Mouse (Mus musculus) layer of hippocampus, adult 9-11 months (tissue): ENCODE data around the gene Plscr5.
"Not testable (repeated sequence)": the region's sequence is repeated elsewhere in the genome, so short reads cannot be mapped to it uniquely, and the experiment has no call there.

Experiments used
- DNase-seq: peaks from one replicate; pipeline ENCODE4 v3.0.0; 2022

Gene Plscr5

DNA sequence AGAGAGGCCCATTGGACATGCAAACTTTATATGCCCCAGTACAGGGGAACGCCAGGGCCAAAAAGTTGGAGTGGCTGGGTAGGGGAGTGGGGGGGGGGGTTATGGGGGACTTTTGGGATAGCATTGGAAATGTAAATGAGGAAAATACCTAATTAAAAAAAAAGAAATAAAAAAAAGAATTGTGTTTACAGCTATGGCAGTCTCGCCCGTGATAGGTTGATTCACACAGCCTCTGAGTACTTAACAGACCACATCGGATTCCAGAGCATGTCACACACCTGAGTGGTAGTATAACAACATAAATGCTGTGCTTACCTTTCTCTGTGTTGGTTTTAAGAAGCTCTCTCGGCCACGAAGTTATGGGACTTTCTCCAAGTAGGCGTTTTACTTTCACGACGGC, at the start of gene Plscr5:
Gene Plscr5 (plus strand): TSS at position 301 of the 400 bp plus-strand sequence.
- DNase-seq = not testable (repeated sequence)

DNA sequence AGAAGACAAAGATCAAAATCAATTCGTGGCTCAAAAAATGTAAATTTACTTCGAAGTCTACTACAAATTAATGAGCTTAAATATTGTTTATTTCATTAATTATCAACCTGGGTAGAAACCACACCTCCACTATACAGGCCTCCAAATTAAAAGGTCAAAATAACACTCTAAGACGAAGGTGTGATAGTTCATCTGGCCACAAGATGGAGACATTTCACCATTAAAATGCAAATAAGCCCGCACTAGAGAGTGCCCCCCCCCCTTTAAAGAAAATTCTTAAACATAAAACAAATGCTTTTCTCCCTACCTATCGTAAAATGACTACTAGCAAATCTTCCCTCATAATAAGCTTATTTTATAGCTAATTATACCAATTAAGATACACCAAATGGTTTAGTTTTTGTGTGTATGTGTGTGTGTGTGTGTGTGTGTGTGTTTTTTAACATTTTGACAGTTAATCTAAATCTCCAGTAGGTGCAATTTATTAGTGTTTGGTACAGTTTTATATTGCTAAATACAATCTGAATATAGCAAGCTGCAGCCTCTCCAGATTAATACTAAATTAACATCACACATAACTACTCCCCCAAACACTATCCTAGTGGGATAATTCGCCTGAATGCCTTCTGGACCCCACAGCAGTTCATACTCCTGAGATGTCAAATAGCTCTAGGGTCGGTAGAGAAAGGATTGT, 45.0 kb upstream of the Plscr5 start:
- DNase-seq = no peak

DNA sequence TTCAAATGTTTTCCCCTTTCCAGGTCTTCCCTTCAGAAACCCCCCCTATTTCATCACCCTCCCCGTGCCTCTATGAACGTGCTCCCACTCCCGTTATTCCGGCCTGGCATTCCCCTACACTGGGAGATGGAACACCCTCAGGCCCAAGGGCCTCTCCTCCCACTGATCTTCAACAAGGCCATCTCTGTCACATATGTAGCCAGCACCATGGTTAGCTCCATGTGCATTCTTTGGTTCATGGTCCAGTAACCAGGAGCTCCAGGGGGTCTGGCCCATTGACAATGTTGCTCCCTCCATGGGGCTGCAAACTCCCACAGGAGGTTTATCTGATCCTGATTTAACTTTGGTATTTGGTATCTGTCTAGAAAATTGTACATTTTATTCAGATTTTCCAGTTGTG, 30.5 kb upstream of the Plscr5 start:
- no peak for DNase-seq

DNA sequence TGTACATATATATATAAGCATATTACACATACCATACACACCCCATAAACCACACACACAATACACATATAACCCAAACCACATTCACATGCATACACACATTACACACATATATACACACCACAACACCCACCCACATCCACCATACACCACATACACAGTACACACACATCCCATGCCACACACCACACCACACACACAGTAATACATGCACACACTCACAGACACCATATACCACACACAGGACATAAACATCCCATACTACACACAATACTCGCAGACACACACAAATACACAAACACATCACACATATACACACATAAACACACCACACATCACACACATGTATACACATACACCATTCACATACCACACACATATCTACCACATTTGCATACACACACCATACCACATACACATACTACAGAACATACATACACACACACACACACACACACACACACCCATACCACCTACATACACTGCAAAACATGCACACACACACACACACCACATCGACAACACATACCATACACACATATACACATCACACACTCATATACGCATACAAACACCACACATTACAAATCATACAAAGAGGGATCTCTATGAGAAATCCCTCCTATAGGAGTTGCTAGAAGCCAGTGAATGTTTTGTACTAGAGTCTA, 19.3 kb upstream of the Plscr5 start:
- no peak for DNase-seq

DNA sequence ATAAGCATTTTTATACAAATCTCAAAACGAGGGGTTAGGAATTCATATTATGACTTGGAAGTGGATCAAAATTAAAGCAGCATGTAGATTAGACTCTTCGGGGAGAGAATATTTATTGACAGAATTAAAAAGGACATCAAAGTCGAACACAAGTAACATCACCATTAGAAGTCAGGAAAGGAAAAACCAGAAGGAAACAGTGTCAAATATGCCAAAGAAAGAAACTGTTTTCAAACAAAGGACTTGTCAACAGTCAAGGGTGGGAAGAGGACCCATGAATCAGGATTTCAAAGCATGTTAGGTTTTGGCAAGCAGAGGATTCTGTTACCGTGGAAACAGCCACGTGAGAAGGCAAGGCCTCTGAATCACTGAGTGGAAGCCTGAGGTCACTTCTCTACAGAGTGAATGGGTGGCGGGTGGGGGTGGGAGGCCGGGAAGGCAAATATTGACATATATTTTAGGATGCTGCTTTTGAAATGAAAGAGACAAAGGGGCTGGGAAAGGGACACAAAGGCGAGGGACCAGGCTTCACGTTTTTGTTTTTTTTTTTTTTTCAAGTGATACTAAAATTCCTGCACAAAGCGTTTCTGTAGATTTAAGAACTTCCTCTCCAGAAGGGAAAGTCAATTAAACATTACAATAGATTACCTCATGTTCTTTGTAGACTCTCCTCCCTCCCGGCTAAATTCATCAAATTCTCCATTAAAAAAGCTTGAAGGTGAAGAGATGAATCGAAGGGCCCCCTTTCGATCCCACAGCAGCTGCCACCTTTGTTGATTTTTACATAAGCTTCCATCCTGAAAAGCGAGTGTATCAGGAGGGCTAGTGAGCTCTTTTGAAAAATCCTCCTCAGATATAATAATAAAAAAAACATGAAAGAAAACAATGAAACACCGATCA, 18.3 kb upstream of the Plscr5 start:
- peak; percentile 48 for DNase-seq

DNA sequence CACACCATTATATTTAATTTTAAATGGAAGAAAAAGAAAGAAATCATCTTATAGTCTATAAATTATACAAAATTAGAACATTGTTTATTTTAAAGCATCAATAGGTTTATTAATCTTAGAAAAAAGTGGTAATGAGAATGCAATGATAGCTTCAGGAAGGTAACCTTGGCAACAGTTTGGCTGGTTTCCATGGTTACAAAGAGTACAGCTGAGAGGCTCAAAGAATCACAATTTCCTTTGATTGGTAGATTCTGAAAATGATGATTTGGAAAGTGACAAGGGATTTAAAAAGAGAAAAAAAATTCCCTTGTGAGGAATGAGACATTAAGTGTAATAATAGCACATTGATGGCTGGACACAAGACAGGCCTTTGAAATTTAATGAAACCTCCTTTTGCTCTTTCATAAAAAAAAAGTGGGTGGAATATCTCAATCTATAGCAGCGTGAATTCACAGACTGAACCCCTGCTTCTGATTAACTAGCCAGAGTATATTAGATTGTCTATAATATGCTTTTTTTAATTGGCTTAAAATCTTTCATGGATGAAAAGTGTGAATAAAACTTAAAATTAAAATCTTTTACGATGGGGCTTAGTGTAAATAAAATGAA, 13.8 kb upstream of the Plscr5 start:
- peak; percentile 27 for DNase-seq

DNA sequence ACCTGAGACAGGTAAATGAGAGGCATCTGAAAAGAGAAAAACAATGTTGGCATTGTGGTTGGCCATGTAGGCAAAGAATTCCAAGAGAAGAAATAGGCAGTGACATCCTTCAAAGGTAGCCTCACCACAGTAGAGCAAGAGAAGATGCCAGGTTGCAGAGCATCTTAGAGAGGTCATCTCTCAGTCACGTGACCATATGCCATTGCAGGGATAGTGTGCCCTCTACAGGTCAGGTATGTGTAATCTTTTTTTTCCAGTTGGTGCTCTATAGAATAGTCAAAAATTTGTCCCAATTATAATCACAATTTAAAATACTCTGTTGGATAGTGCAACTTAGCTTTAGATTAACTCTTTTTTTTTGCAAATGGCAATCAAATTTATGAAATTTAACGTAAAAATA, 1.4 kb upstream of the Plscr5 start:
- DNase-seq = no peak

DNA sequence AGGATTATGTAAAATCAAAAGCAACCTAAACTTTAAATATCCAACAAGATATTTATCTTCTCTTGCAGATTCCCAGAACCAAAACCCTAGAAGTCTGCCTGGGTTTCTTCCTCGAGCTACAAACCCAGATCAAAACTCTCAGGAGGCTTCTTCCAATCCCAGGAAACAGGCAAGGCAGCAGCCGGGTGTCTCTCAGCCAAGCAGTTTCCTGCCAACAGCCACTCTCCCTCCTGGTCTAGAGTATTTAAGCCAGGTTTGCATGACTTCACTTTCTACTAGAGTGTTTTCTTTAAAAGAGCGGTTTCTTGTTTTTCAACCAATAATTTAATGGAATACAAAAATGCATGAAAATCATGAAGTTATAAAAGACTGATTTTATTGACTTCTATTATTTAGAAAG, 5.7 kb downstream of the Plscr5 start:
- DNase-seq = no peak

DNA sequence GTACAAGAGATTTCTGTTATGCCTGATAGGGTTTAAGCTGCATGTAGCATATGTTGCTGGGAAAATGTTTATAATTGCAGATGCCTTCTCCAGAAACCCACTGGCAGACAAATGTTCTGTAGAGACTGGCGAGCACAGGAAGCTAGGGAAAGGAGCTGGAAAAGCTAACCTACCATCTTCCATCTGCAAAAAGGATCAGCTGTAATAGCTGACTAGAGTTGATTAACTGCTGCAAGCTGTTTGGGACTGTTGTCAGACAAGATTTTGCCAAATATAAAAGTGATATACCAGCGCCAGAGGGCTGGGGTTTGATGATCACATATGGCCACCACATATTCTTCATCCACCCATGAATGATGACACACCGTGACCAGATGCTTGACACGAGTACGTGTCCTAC, 6.8 kb downstream of the Plscr5 start:
- DNase-seq = peak; percentile 16

DNA sequence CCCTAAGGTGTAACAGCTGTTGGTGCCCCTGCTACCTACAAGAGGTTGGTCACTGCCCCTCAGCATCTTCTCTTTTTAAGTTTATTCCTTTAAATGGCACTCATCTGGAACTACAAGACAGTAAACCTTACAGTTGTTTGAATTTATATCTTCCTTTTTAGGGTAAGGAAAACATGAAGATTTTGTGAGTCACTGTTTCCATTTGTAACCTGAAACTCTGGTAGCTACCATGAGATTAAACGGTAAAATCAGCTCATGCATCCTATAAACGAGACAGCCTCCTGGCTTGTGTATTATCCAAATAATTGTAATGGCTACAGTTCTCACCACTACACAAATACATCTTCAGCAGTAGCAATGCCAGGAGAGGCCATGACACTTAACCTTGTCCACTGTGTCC, 11.7 kb downstream of the Plscr5 start:
- no peak for DNase-seq

DNA sequence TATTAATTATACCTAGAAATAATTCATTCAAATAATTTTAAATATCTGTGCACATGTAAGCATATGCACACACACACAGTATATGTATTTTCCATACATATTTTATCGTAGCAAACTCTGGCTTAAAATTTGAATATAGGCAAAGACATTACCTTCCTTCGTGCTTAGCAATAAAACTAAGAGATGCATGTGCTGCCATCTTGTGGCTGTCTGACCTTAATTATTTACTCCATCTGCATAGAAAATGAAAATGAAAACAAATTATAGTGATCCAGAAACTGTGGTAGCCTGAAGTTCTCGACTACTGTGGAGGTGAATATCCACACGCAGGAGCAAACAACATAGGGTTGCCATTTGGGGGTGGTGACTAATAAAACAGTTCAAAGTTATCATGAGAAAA, 14.6 kb downstream of the Plscr5 start:
- peak; percentile 16 for DNase-seq

DNA sequence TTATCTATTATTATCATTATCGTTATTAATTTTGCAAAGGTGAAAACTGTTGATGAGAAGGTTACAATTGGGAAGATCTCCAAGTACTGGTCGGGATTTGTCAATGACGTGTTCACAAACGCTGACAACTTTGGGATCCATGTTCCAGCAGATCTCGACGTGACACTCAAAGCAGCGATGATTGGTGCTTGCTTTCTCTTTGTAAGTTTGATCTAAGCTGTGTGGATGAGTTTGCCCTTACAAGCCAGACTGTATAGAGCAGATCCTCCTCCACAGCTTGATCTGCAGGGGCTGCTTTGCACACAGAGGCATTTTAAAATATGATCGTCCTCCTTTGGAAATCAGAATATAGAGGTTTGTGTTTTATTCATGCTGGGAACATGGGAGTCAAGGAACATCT, 15.0 kb downstream of the Plscr5 start:
- DNase-seq = no peak

DNA sequence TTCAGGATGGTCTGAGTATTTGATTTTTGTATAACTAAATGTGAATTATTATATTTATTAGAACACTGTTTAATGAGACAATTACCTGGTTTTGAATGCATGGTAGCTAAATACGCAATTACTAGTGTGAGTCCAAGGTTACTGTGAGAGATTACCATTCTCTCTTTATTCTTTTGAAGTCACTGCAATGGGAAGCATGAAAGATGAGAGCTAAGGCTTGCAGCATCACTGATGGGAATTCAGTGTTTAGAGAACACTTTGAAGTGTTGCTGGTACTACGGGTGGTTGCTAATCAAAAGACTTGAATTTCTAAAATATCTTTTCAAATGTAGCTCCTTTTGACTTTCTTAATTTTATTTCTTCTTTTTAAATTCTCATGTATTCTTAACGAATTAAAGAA, 17.1 kb downstream of the Plscr5 start:
- no peak for DNase-seq

DNA sequence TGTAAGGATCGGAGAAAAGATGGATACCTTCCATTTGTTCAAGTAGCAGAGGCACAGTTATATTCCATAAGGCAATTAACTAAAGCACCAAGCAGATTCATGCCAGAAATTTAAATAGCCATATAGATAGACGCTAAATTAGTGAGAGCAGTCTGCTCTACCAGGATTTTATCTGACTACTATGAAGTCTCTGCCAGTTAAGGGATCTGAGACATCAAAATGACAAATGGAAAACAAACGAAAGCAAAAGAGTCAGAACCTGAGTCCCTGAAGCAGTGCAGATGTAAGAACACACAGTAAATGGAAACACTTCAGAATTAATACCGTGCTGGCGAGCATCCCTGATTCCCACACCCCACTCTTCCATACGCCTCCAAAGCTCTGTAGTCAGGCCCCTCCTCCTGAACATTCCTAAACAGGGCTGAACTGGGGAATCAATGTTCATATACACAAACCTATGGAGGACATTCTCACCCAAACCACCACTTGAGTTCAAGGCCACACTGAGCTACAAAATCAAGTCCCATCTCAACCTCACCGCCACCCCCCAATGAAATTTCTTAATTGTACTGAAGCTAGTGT, 17.7 kb downstream of the Plscr5 start:
- no peak for DNase-seq

DNA sequence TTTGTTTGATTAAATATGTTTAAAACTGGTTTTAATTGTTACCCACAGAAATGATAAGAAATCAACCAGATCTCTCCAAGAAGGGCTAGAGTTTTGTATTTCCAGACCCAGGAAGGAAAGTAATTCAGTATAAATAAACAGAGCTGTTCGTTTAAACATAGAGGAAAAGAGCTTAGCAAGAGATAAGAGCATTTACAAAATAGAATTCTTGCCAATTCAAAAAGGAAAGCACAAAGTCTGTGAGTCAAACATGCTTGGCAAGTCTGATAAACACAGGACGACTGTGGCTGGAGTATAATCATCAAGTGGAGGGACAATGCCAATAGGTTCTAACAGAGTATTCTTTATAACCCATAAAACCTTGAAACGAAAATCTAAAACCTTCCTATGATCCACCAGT, 18.3 kb downstream of the Plscr5 start:
- no peak for DNase-seq

DNA sequence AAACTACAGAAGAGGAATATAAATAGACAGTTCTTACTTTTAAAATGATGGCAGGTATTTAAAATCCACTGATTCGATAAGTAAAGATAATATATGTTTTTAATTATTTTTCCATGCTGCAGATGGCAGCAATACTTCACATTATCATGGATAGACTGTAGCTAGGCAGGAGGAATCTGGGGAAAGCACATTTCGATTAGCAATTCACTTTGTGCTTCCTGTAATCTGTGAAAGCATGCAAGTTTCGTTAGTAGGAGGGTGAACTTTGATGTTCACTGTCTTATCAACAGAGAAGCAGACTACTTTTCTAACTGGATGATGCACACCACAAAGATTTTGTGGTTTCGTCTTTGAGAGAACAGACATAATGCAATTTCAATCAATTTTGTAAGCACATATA, 24.7 kb downstream of the Plscr5 start:
- no peak for DNase-seq

DNA sequence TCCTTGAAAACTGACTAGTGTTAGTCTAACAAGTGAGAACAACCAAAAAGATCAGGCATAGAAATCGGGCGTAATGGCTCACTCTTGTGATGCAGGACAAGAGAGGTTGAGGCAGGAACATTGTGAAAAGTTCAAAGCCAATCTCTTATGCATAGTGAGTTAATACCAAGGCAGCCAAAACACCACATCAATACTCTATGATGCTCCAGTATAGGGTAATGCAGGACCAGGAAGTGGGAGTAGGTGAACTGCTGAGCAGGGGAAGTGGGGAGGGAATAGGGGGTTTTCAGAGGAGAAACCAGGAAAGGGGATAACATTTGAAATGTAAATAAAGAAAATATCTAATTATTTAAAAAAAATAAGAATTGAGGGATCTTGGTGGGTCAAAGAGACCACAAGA, 25.2 kb downstream of the Plscr5 start:
- no peak for DNase-seq

DNA sequence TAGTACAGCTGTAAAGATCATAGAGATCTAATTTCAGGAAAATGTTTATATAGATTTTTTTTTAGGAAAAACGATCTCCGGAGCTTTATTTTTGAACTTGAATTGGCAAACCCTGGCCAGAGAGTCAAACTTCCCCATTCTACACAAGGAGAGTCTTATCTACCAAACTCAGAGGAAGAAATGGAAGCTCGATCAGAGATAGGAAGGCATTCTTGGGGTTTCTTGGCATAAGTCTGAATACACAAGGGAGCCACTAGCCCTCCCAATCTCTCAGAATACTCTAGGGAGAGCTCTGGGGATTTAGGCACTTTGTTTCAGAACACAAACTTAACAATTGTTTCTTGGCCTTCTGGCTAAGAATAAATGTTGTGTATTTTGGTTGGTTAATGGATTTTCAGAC, 27.4 kb downstream of the Plscr5 start:
- no peak for DNase-seq

DNA sequence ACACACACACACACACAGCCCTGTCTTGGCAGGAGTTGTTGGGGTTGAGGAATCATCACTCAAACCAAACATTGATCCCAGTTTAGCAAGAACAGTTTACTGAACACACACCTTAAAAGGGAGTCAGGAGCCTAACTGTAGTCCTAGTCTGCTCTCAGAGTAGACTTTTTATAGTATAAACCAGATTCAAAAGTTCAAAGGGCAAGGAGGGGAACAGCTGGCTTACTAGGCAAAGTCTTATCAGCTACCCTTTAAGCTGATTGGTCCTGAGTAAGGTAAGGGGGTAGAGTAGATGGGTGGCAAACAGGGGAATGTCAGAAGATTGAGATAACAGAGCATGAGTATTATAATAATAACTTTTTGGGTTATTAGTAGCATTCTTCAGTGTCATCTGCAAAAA, 28.7 kb downstream of the Plscr5 start:
- no peak for DNase-seq

DNA sequence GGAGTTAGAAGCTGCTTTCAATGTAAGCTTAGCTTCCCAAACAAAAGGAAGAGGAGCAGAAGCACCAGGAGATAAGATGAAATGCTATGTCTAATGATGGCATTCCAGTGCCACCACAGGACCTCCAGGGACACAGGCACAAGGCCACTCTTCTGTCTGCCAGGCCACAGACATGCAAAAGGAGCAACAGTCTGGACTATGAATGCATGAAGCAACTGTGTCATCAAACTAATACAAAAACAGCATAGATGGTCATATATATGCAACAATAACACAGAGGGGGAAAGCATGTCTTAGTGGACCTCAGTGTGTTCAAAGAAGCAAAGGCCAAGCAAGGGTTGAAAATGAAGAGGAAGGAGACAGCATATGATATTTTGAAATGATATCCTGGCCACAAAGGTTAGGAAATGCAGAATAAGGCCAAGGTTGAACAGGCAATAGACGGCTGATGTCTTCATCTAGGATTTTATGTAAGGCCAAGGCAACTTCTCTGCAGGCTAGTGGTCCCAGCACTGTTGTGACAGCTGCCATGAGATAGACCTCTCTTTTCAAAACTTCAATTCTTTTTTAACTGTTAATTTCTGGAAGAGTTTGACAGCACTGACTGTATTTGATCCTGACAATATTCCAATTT, 32.0 kb downstream of the Plscr5 start:
- DNase-seq = no peak

DNA sequence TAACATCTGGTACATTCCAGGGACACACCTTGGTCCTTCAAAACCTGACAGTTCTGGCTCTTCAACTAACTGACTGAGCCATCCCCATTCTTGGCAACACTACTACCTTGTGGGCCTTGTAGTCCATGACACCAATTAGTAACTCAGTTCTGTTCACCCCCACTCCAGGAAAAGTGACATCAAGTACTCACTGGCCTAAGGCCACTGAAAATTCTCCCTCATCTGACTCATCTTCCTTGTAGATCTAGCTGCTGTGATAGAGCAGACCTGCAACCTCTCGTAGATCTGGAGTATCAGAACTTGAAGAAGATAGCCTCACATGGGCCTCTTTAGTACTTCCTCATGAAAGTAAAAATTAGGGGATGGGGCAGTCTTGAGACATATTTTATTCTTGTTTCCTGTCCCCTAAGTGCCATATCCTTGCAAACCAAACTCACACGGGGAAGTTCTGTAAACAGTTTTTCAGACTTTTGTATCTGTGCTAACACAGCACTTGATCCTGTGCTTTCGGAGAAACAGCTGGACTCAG, 33.5 kb downstream of the Plscr5 start:
- no peak for DNase-seq

DNA sequence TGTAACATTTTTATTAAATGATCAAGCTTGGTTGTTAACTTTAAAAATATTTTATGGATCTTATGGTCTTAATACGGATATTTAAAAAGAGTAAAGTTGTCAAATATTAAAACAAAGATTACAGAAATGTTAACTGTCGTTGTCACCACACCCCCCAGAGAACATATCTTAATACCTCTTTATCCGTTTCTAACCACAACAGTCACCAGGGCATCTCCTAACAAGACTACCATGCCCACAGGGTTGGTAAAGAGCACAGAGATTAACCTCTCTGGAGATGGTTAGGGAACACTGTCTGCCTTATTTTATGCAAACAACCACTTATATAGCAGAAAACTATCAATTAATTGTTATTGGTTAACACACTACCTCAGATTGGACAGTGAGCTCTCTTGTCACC, 34.1 kb downstream of the Plscr5 start:
- DNase-seq = no peak
